Mouse (Mus musculus): Measurements from ENCODE around the gene Hdgf. TPM values are rescaled to one million over a fixed set of nuclear protein-coding genes. Genes with fewer than 3 reads are reported as not detected.

The Hdgf gene
- polyA plus RNA-seq, 1 experiment from 2014 or later = 155 TPM

- peak within 1 kb of the TSS; percentile 36 for H3K4me3 ChIP-seq
- peak within 1 kb of the TSS; percentile 68 for H3K9ac ChIP-seq
- peak within 1 kb of the TSS; percentile 71 for H3K27ac ChIP-seq
- peak within 1 kb of the TSS; percentile 59 for H3K4me2 ChIP-seq
- WGBS = under 1% methylated on average over 35 of the region's 35 CpGs
- no peaks in the 10 kb centered on the region for H3K9me3 ChIP-seq
- peaks cover 85% of the 10 kb centered on the region for H3K4me1 ChIP-seq (replicated peaks)
- 0 out of 2 replicates have a peak, but pooled peaks cover 1% of the 10 kb centered on the region for H3K36me3 ChIP-seq
- 0 out of 2 replicates have a peak, but pooled peaks have one; percentile 2 for ATAC-seq (ENCODE audit: low FRiP score)
- H3K27me3 ChIP-seq = no peaks in the 10 kb centered on the region
Measured at GRCm38 (mm10) chr3:87948378-87949265, 42.5 kb downstream of the Hdgf start, which contains the start of gene Crabp2. Crabp2 (plus strand) TSS chr3:87948666.

- no peaks in the 10 kb centered on the region for H3K27me3 ChIP-seq
- no peaks in the 10 kb centered on the region for H3K36me3 ChIP-seq
- peak overlapping the region; percentile 68 for H3K9ac ChIP-seq
- peak overlapping the region; percentile 59 for H3K4me2 ChIP-seq
- peak overlapping the region; percentile 36 for H3K4me3 ChIP-seq
- no peak for ATAC-seq (ENCODE audit: low FRiP score)
- WGBS = 7% methylated on average over 16 of the region's 16 CpGs
- peak overlapping the region; percentile 71 for H3K27ac ChIP-seq
- H3K4me1 ChIP-seq (replicated peaks) = peaks cover 84% of the 10 kb centered on the region
- H3K9me3 ChIP-seq = no peaks in the 10 kb centered on the region
Measured at GRCm38 (mm10) chr3:87949266-87949954, 43.3 kb downstream of the Hdgf start.

GRCm38 (mm10) chr3:87949955-87950515 is 43.9 kb downstream of the Hdgf start:
- ATAC-seq (ENCODE audit: low FRiP score) = no peak
- Histone ChIP-seq H3K4me3 (peak overlapping the region; percentile 36), H3K9me3 (no peaks in the 10 kb centered on the region), H3K27me3 (no peaks in the 10 kb centered on the region), H3K27ac (peak overlapping the region; percentile 71), H3K4me1 (replicated peaks) (peaks cover 77% of the 10 kb centered on the region), H3K9ac (peak overlapping the region; percentile 65), H3K4me2 (peak overlapping the region; percentile 59), H3K36me3 (no peaks in the 10 kb centered on the region)
- 6% methylated on average over 13 of the region's 13 CpGs for WGBS

GRCm38 (mm10) chr3:87951946-87952345 is 45.8 kb downstream of the Hdgf start:
- peaks cover 58% of the 10 kb centered on the region for H3K4me1 ChIP-seq (replicated peaks)
- no peaks in the 10 kb centered on the region for H3K36me3 ChIP-seq
- peak overlapping the region; percentile 24 for H3K4me3 ChIP-seq
- 12% methylated on average over 12 of the region's 12 CpGs for WGBS
- H3K9ac ChIP-seq = peak overlapping the region; percentile 60
- no peaks in the 10 kb centered on the region for H3K27me3 ChIP-seq
- H3K9me3 ChIP-seq = no peaks in the 10 kb centered on the region
- ATAC-seq (ENCODE audit: low FRiP score) = no peak
- H3K27ac ChIP-seq = peak overlapping the region; percentile 72
- peak overlapping the region; percentile 49 for H3K4me2 ChIP-seq

- H3K36me3 ChIP-seq = no peaks in the 10 kb centered on the region
- H3K27me3 ChIP-seq = no peaks in the 10 kb centered on the region
- no peaks in the 10 kb centered on the region for H3K9me3 ChIP-seq
- ATAC-seq (ENCODE audit: low FRiP score) = peak; percentile 13; the same call in 1 of the 2 replicates
- peak overlapping the region; percentile 72 for H3K27ac ChIP-seq
- H3K4me2 ChIP-seq = peak overlapping the region; percentile 49
- peak overlapping the region; percentile 60 for H3K9ac ChIP-seq
- 2% methylated on average over 5 of the region's 5 CpGs for whole genome bisulfite sequencing
- peaks cover 53% of the 10 kb centered on the region for H3K4me1 ChIP-seq (replicated peaks)
- peak overlapping the region; percentile 24 for H3K4me3 ChIP-seq
Measured at GRCm38 (mm10) chr3:87952440-87952839, 46.3 kb downstream of the Hdgf start.

GRCm38 (mm10) chr3:87958056-87958455 is 51.9 kb downstream of the Hdgf start:
- Histone ChIP-seq H3K9ac (no peak overlapping the region), H3K9me3 (no peaks in the 10 kb centered on the region), H3K4me2 (no peak overlapping the region), H3K4me1 (replicated peaks) (peaks cover 24% of the 10 kb centered on the region), H3K27me3 (no peaks in the 10 kb centered on the region), H3K27ac (no peak overlapping the region), H3K36me3 (no peaks in the 10 kb centered on the region), H3K4me3 (no peak overlapping the region)
- 5% methylated on average over 1 of the region's 1 CpGs for WGBS
- ATAC-seq (ENCODE audit: low FRiP score) = no peak

- no peaks in the 10 kb centered on the region for H3K27me3 ChIP-seq
- H3K9ac ChIP-seq = no peak overlapping the region
- H3K4me2 ChIP-seq = no peak overlapping the region
- WGBS = 12% methylated on average over 4 of the region's 4 CpGs
- H3K9me3 ChIP-seq = no peaks in the 10 kb centered on the region
- H3K4me3 ChIP-seq = no peak overlapping the region
- H3K36me3 ChIP-seq = no peaks in the 10 kb centered on the region
- H3K27ac ChIP-seq = no peak overlapping the region
- H3K4me1 ChIP-seq (replicated peaks) = peaks cover 23% of the 10 kb centered on the region
- ATAC-seq (ENCODE audit: low FRiP score) = no peak
Measured at GRCm38 (mm10) chr3:87958476-87958875, 52.4 kb downstream of the Hdgf start.

GRCm38 (mm10) chr3:87958967-87959366 is 52.8 kb downstream of the Hdgf start:
- H3K27me3 ChIP-seq = no peaks in the 10 kb centered on the region
- ATAC-seq (ENCODE audit: low FRiP score) = no peak
- H3K4me2 ChIP-seq = no peak overlapping the region
- WGBS = 7% methylated on average over 1 of the region's 1 CpGs
- H3K4me3 ChIP-seq = no peak overlapping the region
- no peaks in the 10 kb centered on the region for H3K36me3 ChIP-seq
- H3K9me3 ChIP-seq = no peaks in the 10 kb centered on the region
- peak overlapping the region; percentile 40; the same call in 1 of the 2 replicates for H3K27ac ChIP-seq
- H3K4me1 ChIP-seq (replicated peaks) = peaks cover 23% of the 10 kb centered on the region
- H3K9ac ChIP-seq = no peak overlapping the region; the same call in 1 of the 2 replicates

- no peaks in the 10 kb centered on the region for H3K36me3 ChIP-seq
- H3K4me3 ChIP-seq = no peak overlapping the region
- H3K27me3 ChIP-seq = no peaks in the 10 kb centered on the region
- no peak for ATAC-seq (ENCODE audit: low FRiP score)
- WGBS = 34% methylated on average over 7 of the region's 7 CpGs
- H3K9ac ChIP-seq = no peak overlapping the region
- H3K4me1 ChIP-seq (replicated peaks) = peaks cover 23% of the 10 kb centered on the region
- peak overlapping the region; percentile 40; the same call in 1 of the 2 replicates for H3K27ac ChIP-seq
- H3K4me2 ChIP-seq = no peak overlapping the region
- H3K9me3 ChIP-seq = no peaks in the 10 kb centered on the region
Measured at GRCm38 (mm10) chr3:87959371-87959770, 53.2 kb downstream of the Hdgf start.

GRCm38 (mm10) chr3:87960191-87960585 is 54.1 kb downstream of the Hdgf start:
- H3K9me3 ChIP-seq = no peaks in the 10 kb centered on the region
- H3K36me3 ChIP-seq = no peaks in the 10 kb centered on the region
- H3K9ac ChIP-seq = peak overlapping the region; percentile 80
- peak overlapping the region; percentile 45 for H3K4me3 ChIP-seq
- WGBS = 4% methylated on average over 10 of the region's 10 CpGs
- peak overlapping the region; percentile 94 for H3K27ac ChIP-seq
- H3K4me2 ChIP-seq = peak overlapping the region; percentile 78
- no peak for ATAC-seq (ENCODE audit: low FRiP score)
- H3K27me3 ChIP-seq = no peaks in the 10 kb centered on the region
- H3K4me1 ChIP-seq (replicated peaks) = peaks cover 23% of the 10 kb centered on the region

- Histone ChIP-seq H3K27me3 (no peaks in the 10 kb centered on the region), H3K9me3 (no peaks in the 10 kb centered on the region), H3K4me2 (peak overlapping the region; percentile 78), H3K4me3 (peak overlapping the region; percentile 45), H3K9ac (peak overlapping the region; percentile 80), H3K27ac (peak overlapping the region; percentile 94), H3K4me1 (replicated peaks) (peaks cover 23% of the 10 kb centered on the region), H3K36me3 (no peaks in the 10 kb centered on the region)
- peak; percentile 96 for ATAC-seq (ENCODE audit: low FRiP score)
- under 1% methylated on average over 27 of the region's 27 CpGs for WGBS
Measured at GRCm38 (mm10) chr3:87960586-87961191, 54.6 kb downstream of the Hdgf start.

All from hindbrain, embryonic 13.5 days (tissue).